Mouse (Mus musculus) lung, postnatal 10 days (tissue): ENCODE data around the gene Clic3.

ENCODE experiments used
- DNase-seq: peaks from one replicate; pipeline ENCODE4 v3.0.0; 2021

Gene Clic3

DNA sequence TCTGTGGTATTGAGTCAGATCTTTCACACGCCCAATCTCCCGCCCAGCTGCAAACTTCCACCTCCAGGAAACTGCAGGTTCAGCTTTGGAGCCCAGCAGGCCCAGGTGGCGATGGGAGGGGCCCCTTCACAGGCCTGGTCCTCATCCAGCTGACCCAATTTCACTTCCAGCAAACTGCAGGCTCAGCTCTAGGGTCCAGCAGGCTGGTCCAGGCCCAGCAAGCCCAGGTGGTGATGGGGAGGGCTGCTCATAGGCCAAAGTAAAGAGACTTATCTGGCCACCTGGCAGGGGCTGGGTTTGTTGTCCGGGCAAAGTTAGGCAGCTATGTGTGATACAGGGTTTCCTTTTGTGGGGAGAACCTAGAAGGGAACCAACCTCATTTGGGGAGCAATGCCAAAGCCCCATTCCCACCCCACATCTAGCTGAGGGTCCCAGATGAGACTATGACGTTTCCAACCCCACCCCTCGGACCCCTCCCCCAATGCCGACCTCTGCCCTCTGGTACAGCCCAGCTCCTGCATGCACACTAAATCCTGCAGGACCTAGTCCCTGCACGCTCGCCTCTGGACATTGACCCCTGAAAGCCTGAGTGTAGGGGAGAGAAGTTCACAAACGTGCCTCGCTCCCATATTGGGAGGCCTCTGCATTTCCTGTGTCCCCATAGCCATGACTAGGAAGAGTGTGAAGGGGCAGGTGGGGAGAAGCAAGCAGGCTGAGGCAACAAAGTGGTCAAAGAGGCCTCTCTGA is 28.4 kb downstream of the Clic3 start:
- no peak for DNase-seq

DNA sequence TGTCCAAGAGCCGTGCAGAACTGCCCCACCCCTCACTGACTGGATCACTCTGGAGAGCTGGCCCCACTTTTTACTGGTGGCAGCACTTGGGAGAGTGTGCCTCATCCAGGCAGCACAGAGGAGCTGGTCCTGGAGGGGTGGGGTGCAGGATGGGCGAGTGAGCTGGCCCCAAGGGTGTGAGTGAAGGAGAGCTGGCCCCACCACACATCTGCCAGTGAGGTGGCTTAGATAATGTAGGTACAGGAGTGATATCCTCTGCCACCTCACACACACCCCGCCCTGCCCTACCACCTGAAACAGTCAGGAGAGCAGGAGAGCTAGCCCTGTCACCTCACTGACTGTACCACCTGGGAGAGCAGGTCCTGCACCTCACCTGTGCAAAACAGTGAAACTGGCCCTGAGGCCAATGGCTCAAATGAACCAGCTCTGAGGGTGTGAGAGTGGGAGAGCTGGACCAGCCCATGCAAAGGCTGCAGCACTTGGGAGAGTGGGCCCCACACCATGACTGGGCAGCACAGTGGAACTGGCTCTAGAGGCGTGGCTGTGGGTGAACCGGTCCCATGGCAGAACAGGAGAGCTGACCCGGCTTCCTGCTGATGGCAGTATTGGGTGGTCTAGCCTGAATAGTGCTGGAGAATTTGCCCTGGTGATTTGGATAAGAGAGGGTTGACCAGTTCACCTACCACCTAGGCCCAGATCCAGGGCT is 31.5 kb downstream of the Clic3 start:
- DNase-seq = no peak

DNA sequence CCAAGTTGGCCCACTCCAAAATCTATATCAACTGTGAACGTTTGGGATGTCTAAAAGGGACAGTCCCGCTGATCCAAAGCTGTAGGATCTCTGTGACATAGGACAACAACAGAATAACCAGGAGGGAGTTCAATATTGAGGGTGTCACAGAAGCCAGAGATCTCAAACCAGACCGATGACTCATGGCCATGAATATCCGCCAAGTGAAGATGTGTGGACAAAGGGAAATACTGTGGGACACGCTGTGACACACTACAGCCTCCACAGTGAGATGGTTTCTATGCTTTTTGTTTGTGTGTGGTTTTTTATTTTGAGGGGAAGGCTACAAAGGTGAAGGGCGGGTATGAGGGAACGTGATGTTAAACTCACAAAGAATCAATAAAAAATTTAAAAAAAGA is 32.0 kb downstream of the Clic3 start:
- no peak for DNase-seq

DNA sequence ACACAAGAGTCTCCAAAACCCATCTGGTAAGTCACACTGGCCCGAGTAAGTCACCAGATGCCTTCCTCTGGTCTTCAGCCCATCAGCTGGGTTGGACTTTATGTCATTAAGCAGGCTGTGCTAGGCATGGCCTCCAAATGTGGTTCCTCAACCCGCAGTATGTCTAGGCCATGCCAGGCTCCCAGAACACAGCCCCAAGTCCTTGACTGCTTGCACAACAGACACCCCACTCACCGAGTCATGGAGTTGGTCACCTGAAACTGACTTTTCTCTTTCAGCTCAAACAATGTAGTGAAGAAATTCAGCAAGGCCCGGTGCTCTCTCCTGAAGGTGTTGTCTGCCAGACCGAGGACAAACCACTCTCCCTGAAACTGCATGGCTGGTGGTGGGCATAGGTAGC is 36.4 kb downstream of the Clic3 start:
- DNase-seq = no peak

DNA sequence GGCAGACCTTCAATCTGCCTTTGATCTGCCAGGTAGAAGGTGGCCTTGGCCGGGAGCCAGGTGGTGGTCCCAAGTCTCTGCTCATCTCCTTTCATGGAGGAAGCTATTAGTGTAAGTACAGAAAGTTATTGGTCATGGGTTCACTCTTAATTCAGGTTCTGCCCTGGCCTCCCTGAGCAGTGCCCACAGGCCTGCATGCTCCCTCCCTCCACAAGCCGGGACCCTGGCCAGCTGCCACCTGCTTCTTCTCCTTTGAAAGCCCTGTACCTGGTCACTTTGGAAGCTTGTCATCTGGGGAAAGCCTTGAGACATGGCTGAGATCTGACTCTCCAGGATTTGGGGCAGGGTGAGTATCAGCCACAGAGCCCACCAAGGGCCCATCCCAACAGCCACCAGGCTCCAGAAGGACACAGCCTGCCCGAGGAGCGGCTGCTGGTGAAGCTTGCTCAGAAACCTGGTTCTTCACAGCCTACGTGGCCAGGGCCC is 36.9 kb downstream of the Clic3 start, which contains the start of gene Lcn12:
Lcn12 (minus strand) TSS at position 436 of the 486 bp plus-strand sequence.
- DNase-seq = no peak

DNA sequence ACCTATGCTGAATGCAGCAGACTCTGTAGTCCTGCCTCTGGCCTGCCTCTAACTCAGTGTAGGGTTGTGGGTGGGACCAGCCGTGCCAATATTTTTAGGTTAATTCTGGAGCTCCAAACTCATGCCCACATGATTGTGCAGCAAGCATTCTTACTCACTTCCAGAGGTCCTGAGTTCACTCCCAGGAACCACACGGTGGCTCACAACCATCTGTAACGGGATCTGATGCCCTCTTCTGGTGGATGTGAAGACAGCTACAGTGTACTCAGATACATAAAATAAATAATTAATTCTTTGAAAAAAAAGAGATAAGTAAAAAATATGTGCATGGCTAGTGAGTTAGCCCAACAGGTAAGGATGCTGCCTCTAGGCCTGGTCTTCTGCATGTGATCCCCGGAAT is 39.8 kb downstream of the Clic3 start:
- peak; percentile 41 for DNase-seq

DNA sequence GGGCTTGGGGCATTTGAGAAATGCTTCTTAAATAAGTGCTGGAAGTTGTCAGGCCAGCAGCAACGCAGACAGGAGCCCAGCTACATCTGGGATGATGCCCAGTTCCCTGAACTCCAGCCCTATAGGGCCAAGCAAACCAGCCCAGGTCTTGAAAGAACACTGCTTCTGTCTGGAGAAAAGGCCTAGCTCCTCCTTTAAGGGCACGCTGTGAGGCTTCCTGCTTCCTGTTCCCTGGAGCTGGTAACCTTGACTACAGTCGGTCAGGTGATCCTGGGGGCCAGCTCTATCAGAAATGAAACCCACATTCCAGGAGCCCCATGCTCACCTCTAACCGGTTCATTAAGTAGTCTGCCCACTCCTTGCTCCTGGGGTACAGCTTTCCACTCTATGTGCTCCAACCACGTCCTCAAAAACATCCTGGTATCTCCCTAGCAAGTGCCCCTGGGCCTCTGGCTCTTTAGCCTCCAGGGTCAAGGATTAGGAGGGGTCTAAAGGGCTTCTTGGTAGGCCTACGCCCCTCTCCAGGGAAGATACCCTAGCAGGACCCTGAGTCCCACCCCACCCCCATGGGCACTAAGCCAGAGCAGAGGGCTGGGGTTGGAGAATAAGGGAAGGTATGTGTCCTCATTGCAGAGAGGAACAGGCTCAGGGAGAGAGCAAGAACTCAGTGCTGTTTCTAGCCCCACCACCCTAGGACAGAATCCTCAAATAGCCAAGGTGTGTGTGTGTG is 41.4 kb downstream of the Clic3 start:
- DNase-seq = peak; percentile 25

DNA sequence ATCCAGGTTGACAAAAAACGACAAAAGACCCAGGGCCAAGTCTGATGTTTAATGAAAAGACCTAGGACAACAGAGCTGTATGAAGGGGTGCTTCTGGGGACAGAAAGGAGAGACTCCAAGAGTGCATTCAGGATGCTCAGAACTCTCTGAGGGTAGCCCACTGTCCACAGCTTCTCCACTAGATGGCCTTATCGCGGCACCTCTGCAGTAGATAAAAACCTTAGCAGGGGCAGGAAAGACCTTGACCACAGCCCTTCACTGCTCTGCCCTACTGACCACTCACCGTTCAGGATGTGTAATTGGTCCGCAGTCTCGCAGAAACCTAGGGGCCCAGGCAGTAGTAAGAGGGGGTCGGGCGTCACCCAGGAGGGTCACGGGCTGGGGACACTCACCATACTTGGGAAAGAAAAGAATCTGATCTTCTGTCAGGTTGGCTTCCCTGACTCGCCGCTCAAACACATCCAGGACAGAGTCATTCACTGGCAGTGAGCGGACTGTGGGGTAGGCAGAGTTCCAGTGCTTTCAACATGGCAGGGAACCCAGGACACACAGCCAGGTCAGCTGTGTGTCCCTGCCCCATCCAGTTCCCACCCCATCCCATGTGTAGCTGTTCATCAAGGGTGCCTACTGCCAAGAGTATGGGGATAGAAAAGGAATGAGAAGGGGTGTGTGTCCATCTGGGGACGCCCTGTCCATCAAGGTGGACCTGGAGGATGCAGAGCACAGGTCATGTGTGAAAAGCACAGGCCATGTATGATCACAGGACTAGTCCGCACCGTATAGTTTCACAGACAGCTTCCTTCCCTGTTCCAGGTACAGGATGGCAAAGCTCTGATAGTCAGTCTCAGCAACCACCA is 42.2 kb downstream of the Clic3 start:
- no peak for DNase-seq

DNA sequence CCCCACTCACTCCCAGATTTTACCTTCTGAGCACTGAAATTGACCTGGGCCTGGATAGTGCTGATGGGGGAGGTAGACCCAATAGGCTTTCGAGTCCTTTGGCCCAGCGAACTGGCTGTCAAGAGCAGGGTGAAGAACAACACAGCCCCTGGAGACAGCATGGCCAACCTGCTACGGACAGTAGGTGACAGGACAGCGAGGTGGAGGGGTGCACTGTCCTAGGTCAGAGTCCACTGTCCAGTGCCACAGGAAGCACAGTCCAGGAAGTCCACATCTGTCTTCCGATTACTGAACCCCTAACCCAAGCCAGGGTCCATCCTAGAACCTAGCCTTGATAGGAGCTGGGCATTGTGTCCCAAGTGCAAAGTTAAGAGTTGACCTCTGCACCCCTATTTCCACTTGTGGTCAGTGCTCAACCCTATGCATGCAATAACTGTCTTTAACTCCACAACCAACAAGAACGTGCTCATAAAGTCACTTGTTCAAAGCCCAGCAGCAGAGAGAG is 43.5 kb downstream of the Clic3 start:
- DNase-seq = no peak

DNA sequence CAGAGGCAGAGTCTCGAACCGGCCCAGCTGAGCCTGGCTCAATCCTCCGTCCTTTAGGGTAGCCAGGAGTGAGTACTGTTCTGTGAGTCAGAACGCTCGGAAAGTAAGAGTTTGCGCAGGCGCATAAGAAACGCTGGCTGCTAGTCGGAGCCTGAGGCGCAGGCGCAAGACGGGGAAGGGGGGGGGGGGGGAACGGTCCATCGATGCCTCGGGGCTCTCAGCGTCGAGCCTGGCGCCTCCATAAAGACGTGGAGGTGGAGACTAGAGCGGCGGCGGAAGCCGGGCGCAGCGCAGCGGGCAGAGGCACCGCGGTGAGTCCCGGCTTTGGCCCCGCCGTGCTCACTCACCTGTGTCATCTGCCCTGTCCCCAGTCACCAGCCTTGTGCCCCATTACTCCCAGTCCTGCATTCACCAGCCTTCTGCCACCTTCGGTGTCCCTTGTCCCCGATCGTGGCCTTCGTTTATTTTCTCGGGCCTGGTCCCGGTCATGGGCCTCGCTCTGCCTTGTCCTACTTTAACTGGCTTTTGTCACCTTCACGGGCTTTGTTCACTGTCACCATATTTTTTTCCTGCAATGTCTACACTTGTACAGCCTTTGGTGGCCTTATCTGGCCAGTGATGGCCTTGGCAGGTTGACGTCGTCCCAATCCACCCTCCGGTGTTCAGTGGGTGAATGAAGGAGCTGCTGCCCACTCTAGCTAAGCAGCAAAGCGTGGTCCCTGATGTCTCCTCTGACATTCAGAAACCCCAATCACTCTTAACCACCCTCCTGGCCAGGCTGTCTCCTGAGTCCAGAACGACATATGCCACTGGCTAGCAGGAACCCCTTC is 44.2 kb downstream of the Clic3 start, which contains the start of gene Fbxw5:
Fbxw5 (plus strand) TSS at position 175 of the 830 bp plus-strand sequence.
- DNase-seq = peak; percentile 92

DNA sequence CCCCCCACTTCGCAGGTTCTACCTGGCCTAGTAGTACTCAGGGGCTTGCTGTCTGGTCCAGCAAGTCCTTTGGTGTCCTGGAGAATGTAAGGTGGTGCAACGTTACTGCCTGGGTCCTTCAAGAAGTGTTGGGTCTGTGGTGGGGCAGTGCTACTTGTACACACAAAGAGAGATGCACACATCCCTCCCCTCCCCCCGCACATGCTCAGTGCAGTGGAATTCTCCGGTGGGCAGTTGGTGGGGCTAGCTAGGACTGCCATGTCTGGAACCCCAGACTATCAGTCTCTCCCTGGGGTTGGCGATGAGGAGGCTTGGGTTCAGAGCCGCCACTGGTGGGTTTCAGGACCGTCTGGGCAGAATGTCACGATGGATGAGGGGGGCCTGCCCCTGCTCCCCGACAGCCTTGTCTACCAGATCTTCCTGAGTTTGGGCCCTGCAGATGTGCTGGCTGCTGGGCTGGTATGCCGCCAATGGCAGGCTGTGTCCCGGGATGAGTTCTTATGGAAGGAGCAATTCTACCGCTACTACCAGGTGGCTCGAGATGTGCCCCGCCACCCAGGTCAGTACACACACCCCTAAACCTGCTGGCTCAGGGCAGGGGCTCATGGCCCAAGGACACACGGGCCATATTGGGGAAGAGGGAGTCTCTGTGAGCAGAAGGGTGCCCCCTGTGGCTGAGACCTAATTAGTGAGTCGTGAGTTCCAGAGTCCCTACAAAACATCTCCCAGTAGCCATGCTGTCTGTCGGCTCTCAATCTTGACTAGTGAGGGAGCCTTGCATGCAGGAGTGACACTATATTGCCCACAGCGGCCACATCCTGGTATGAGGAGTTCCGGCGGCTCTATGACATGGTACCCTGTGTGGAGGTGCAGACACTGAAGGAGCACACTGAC is 45.2 kb downstream of the Clic3 start, which contains the start of gene C8g:
C8g (minus strand) TSS at position 127 of the 894 bp plus-strand sequence.
- DNase-seq = no peak

DNA sequence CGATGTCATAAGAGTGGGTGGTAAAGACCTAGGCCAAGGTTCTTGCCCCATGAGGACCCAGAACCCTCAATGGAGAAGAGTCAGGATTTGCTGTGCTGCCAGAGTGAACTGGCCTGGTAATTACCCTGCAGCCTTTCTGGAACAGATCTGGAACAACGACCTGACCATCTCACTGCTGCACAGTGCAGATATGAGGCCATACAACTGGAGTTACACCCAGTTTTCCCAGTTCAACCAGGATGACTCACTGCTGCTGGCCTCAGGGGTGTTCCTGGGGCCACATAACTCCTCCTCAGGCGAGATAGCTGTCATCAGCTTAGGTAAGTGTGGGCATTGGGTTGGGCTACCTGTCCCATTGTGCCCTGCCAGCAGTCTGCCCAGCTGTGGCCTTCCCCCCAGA is 46.1 kb downstream of the Clic3 start:
- DNase-seq = no peak

DNA sequence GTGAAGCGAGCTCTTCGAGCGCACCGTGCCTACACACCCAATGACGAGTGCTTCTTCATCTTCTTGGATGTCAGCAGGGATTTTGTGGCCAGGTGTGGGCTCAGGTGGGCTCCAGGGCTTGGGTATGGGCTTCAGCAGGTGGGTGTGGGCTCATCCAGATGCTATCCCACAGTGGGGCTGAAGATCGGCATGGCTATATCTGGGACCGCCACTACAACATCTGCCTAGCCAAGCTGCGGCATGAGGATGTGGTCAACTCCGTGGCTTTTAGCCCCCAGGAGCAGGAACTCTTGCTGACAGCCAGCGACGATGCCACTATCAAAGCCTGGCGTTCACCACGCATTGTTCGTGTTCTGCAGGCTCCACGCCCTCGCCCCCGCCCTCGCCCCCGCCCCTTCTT is 47.9 kb downstream of the Clic3 start:
- no peak for DNase-seq

DNA sequence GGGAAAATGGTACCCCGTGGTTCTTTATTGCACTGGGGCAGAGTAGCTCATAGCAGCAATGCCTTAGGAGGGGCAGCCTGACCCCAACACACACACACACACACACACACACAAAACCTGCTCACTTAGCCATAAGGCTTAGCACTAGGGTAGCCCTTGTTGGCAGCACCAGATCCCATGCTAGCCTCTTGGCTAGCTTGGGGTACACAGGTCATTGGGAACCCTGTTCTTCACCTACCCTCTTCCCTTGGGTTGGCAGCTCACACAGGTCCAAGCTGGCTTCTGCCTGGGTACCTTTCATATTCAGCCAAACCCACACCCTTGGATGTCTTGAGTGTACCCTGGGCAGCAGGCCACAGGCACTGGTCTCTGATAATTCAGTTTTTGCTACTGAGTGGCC is 48.4 kb downstream of the Clic3 start:
- no peak for DNase-seq

DNA sequence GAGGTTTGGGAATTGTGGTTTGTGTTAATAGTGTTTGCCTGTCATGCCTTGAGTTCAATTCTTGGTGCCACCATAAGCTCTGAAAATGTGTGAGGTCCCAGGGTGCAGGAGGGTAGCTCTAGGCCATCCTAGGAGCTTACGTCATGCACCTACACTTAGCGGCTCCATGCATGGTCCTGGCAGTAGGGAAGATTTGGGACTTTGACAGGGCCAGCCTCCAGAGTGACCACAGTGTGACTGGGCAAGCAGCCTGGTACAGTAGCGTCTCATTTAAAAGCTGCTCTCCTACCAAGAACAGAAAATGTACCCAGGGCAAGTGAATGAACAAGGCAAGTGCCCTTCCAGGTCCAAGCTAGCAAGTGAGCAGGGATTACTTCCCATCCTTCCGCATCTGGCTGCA is 49.2 kb downstream of the Clic3 start:
- no peak for DNase-seq

DNA sequence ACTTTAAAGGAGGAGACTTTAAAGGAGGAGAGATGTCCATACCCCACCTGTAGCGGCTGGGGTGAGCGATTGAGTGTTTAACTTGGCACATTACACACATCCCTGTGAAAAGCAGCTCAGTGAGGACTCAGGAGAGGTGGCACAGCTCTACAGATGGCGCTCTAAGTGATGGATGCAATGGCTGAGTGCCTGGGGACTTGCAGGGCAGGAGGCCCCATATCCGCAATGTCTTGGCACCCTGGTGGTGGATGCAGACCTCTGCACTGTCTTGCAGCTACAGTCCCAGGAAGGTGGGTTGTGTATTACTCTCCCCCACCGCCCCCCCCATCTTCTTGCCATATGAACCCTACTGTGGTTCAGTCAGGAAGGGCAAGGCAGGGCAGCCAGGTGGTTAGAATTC is 50.3 kb downstream of the Clic3 start:
- peak; percentile 54 for DNase-seq
